Mouse (Mus musculus): ENCODE data around the gene Cend1. TPM values are rescaled to one million over a fixed set of nuclear protein-coding genes. Genes with fewer than 3 reads are reported as not detected.

The Cend1 gene
- polyA plus RNA-seq, 1 experiment from 2014 or later, result not detected

DNA sequence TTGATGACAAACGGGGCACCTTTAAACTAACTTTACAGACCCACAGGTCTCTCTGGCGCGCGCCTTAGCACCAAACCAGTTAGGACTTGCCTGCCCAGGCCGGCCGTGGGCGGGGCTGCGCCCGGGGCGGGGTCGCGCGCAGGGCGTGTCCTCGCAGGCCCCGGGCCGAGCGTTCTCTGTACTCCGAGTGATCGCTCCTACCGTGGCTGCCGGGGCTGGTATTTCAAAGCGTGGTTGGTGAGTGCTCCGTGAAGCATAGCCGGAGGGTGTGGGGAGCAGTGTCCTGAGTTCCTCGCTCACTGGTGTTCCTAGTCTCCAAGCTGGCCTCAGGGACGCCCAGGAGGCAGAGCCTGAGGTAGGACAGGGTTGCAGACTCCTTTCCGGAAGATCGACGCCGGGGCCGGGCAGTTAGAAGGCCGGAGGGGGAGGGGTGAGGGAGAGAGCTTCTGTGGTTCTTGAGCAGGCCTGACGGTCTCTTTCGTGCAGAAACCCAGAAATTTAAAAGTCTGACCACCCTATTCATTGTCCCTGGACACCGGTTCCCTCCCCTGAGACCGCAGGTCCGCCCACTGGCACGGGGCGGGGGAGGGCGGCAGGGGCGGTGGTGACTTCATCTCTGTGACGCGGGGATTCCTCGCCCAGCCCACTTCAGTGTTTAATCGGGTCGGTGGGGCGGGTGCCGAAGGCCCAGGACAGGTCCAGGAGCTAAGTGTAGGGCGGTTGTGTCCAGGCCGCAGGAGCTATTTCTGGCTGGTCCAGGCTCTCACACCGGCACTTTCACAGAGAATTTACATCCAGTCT lies 38.1 kb upstream of the Cend1 start, which contains the start of gene Cd151:
Gene Cd151, plus strand, starts transcription at position 163 of the 801 bp plus-strand sequence.
- Histone ChIP-seq H3K9ac (ENCODE audit: low read depth, low read length) (peak within 1 kb of the TSS; percentile 85), H3K27me3 (ENCODE audit: control insufficient read depth, insufficient read depth, low read depth, low read length) (peaks cover 43% of the 10 kb centered on the region), H3K36me3 (ENCODE audit: control insufficient read depth, insufficient read depth) (peaks cover 9% of the 10 kb centered on the region), H3K4me3 (ENCODE audit: low read depth, low read length) (peak within 1 kb of the TSS; percentile 75), H3K4me1 (ENCODE audit: control insufficient read depth, low read depth, low read length) (peaks cover 37% of the 10 kb centered on the region), H3K9me3 (replicated peaks; ENCODE audit: control insufficient read depth, low read length) (no peaks in the 10 kb centered on the region), H3K4me2 (ENCODE audit: low read depth, low read length) (peak within 1 kb of the TSS; percentile 97), H3K27ac (ENCODE audit: low read length) (peak within 1 kb of the TSS; percentile 75)
- under 1% methylated on average over 52 of the region's 52 CpGs for WGBS (ENCODE audit: insufficient replicate concordance)
- ATAC-seq (ENCODE audit: low read depth), result peak; percentile 89

DNA sequence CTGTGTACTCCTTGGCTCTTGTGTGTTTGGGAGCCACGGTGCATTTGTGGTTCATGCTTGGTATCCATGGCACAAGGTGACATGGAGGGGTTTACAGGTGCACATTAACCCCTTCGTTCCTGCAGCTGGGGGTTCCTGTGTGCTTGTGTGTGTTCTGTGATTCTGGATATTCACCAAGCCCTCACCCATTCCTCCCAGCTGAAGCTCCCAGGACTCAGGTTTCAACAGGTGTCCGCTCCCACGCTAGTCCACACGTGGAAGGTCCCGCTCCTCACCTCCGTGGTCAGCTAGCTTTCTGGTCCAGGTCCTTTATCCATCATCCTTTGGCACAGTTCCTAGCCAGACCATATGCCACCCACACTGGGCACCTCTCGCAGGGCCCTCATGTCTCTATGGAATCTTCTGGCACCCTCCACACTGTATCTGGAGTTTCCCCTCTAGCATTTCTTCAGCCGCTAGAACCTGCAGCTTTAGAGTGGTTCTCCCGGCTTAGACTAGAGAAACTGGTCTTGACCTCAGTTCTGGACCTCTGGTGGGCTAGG lies 37.4 kb upstream of the Cend1 start:
- Histone ChIP-seq H3K36me3 (ENCODE audit: control insufficient read depth, insufficient read depth) (peaks cover 9% of the 10 kb centered on the region), H3K27ac (ENCODE audit: low read length) (0 out of 2 replicates have a peak overlapping the region, but pooled peaks have one; percentile 45), H3K27me3 (ENCODE audit: control insufficient read depth, insufficient read depth, low read depth, low read length) (peaks cover 51% of the 10 kb centered on the region), H3K4me2 (ENCODE audit: low read depth, low read length) (peak overlapping the region; percentile 97), H3K9ac (ENCODE audit: low read depth, low read length) (peak overlapping the region; percentile 85), H3K4me1 (ENCODE audit: control insufficient read depth, low read depth, low read length) (peaks cover 37% of the 10 kb centered on the region), H3K9me3 (replicated peaks; ENCODE audit: control insufficient read depth, low read length) (no peaks in the 10 kb centered on the region), H3K4me3 (ENCODE audit: low read depth, low read length) (peak overlapping the region; percentile 75)
- ATAC-seq (ENCODE audit: low read depth), result no peak
- 57% methylated on average over 10 of the region's 10 CpGs for WGBS (ENCODE audit: insufficient replicate concordance)

GRCm38 (mm10) chr7:141466045-141466394 lies 36.7 kb upstream of the Cend1 start:
- H3K36me3 ChIP-seq (ENCODE audit: control insufficient read depth, insufficient read depth), result peaks cover 7% of the 10 kb centered on the region
- no peak overlapping the region for H3K4me3 ChIP-seq (ENCODE audit: low read depth, low read length)
- peaks cover 37% of the 10 kb centered on the region for H3K4me1 ChIP-seq (ENCODE audit: control insufficient read depth, low read depth, low read length)
- no peak overlapping the region for H3K4me2 ChIP-seq (ENCODE audit: low read depth, low read length)
- no peaks in the 10 kb centered on the region for H3K9me3 ChIP-seq (replicated peaks; ENCODE audit: control insufficient read depth, low read length)
- H3K27me3 ChIP-seq (ENCODE audit: control insufficient read depth, insufficient read depth, low read depth, low read length), result peaks cover 57% of the 10 kb centered on the region
- no peak for ATAC-seq (ENCODE audit: low read depth)
- no peak overlapping the region for H3K9ac ChIP-seq (ENCODE audit: low read depth, low read length)
- H3K27ac ChIP-seq (ENCODE audit: low read length), result no peak overlapping the region
- 57% methylated on average over 7 of the region's 7 CpGs for WGBS (ENCODE audit: insufficient replicate concordance)

DNA sequence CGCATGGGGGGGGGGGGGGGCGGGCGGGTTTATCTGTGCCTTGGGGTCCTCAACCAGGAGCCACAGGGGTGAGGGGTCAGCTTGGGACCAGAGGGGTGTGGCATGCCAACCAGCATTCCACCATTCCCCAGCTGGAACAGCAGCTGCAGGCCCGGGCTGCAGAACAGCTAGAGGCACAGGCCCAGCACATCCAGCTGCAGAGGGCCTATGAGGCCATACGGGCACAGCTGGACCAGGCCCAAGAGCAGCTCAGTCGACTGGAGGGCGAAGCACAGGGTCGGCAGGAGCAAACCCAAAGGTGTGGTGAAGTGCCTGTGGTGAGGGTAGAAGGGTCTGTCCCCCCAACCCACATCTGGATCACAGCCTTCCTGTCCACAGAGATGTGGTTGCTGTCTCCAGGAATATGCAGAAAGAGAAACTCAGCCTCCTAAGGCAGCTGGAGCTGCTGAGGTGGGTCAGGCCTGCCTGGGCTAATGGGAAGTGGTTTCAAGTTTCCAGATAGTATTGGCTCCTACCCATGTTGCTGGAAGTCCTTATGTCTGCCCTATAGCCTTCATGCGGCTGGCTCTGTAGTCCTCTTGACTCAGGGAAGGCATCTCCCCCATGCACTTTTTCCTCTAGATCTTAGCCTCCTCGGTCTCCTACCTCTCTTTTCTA lies 36.2 kb upstream of the Cend1 start:
- Histone ChIP-seq H3K27me3 (ENCODE audit: control insufficient read depth, insufficient read depth, low read depth, low read length) (peaks cover 62% of the 10 kb centered on the region), H3K9me3 (replicated peaks; ENCODE audit: control insufficient read depth, low read length) (no peaks in the 10 kb centered on the region), H3K4me2 (ENCODE audit: low read depth, low read length) (no peak overlapping the region), H3K4me1 (ENCODE audit: control insufficient read depth, low read depth, low read length) (peaks cover 37% of the 10 kb centered on the region), H3K4me3 (ENCODE audit: low read depth, low read length) (no peak overlapping the region), H3K9ac (ENCODE audit: low read depth, low read length) (no peak overlapping the region), H3K27ac (ENCODE audit: low read length) (no peak overlapping the region), H3K36me3 (ENCODE audit: control insufficient read depth, insufficient read depth) (peaks cover 5% of the 10 kb centered on the region)
- no peak for ATAC-seq (ENCODE audit: low read depth)
- 50% methylated on average over 10 of the region's 10 CpGs for WGBS (ENCODE audit: insufficient replicate concordance)

DNA sequence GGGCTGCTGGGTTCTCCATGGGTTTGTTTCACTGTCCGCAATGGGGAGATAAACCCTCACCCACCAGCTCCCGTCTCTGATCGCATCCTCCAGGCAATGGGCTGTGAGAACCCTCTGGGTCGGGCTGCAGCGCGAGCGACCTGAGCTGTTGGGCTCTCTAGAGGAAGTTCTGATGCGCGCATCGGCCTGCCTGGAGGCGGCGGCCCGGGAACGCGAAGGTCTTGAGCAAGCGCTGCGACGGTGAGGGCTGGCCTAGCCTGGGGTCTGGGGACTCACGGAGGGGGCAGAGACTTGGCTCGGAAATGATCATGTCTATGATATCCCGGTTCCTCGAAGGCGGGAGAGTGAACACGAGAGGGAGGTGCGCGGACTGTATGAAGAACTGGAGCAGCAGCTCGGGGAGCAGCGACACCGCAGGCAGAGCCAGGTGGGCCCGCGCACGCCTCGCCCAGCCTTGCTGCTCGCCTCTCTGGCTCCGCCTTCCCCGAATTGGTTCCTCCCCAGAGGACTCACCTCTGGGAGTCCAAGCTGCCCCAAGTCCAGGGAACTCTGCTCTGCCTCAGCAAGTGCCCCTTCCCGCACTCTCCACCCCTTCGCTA lies 35.4 kb upstream of the Cend1 start:
- H3K4me3 ChIP-seq (ENCODE audit: low read depth, low read length), result peak overlapping the region; percentile 19; the same call in 1 of the 2 replicates
- peaks cover 37% of the 10 kb centered on the region for H3K4me1 ChIP-seq (ENCODE audit: control insufficient read depth, low read depth, low read length)
- 10% methylated on average over 38 of the region's 38 CpGs for WGBS (ENCODE audit: insufficient replicate concordance)
- peak overlapping the region; percentile 11; the same call in 1 of the 2 replicates for H3K9ac ChIP-seq (ENCODE audit: low read depth, low read length)
- no peak overlapping the region for H3K27ac ChIP-seq (ENCODE audit: low read length)
- H3K9me3 ChIP-seq (replicated peaks; ENCODE audit: control insufficient read depth, low read length), result no peaks in the 10 kb centered on the region
- H3K4me2 ChIP-seq (ENCODE audit: low read depth, low read length), result peak overlapping the region; percentile 4; the same call in 1 of the 2 replicates
- H3K27me3 ChIP-seq (ENCODE audit: control insufficient read depth, insufficient read depth, low read depth, low read length), result peaks cover 66% of the 10 kb centered on the region
- no peaks in the 10 kb centered on the region for H3K36me3 ChIP-seq (ENCODE audit: control insufficient read depth, insufficient read depth)
- no peak for ATAC-seq (ENCODE audit: low read depth)

DNA sequence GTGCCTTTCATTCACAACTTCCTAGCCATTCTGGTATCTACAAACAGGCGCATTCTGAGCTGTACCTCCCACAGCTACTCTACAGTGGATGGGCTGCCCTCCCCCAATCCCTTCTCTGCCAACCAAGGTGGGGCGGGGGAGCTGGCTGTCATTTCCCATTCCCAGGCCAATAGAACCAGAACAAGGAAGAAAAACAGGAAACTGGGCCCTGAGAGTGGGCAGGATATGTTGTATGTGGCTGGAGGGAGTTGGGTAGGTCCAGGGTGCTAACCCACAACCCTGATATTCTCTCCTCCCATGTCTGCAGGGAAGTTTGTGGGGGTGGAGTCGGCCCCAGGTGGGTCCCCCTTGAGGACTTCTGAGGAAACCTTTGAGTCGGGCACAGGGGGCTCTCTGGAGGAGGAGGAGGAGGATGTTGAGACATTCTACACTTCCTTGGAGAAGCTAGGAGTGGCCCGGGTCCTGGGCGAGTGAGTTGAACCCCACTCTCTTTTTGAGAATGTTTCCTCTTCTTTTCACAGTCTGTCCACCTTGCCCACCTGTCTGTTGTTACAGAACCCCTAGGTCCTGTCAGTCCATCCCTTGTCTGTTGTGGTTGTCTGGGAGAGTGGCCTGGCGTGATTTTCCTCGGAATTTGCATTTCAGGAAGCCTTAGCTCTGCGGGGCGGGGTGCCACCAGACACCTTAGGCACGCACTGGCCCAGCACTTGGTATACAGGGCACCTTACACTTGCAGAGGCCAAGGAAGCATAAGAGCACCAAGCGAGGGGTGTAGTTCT lies 34.7 kb upstream of the Cend1 start:
- Histone ChIP-seq H3K27me3 (ENCODE audit: control insufficient read depth, insufficient read depth, low read depth, low read length) (peaks cover 71% of the 10 kb centered on the region), H3K27ac (ENCODE audit: low read length) (no peak overlapping the region), H3K4me1 (ENCODE audit: control insufficient read depth, low read depth, low read length) (peaks cover 32% of the 10 kb centered on the region), H3K9me3 (replicated peaks; ENCODE audit: control insufficient read depth, low read length) (no peaks in the 10 kb centered on the region), H3K36me3 (ENCODE audit: control insufficient read depth, insufficient read depth) (no peaks in the 10 kb centered on the region), H3K4me3 (ENCODE audit: low read depth, low read length) (peak overlapping the region; percentile 19; the same call in 1 of the 2 replicates), H3K9ac (ENCODE audit: low read depth, low read length) (no peak overlapping the region), H3K4me2 (ENCODE audit: low read depth, low read length) (peak overlapping the region; percentile 4; the same call in 1 of the 2 replicates)
- WGBS (ENCODE audit: insufficient replicate concordance), result 23% methylated on average over 12 of the region's 12 CpGs
- ATAC-seq (ENCODE audit: low read depth), result no peak

- Histone ChIP-seq H3K27ac (ENCODE audit: low read length) (no peak overlapping the region; the same call in 1 of the 2 replicates), H3K36me3 (ENCODE audit: control insufficient read depth, insufficient read depth) (no peaks in the 10 kb centered on the region), H3K9me3 (replicated peaks; ENCODE audit: control insufficient read depth, low read length) (no peaks in the 10 kb centered on the region), H3K4me1 (ENCODE audit: control insufficient read depth, low read depth, low read length) (peaks cover 24% of the 10 kb centered on the region), H3K9ac (ENCODE audit: low read depth, low read length) (no peak overlapping the region), H3K4me2 (ENCODE audit: low read depth, low read length) (peak overlapping the region; percentile 68; the same call in 1 of the 2 replicates), H3K27me3 (ENCODE audit: control insufficient read depth, insufficient read depth, low read depth, low read length) (peaks cover 71% of the 10 kb centered on the region), H3K4me3 (ENCODE audit: low read depth, low read length) (peak overlapping the region; percentile 57)
- no peak for ATAC-seq (ENCODE audit: low read depth)
- 21% methylated on average over 5 of the region's 5 CpGs for WGBS (ENCODE audit: insufficient replicate concordance)
Measured at GRCm38 (mm10) chr7:141462333-141462821, 33.1 kb upstream of the Cend1 start.
